12 mouse cellular contexts compared by ENCODE assay signal in the genomic region with DNA sequence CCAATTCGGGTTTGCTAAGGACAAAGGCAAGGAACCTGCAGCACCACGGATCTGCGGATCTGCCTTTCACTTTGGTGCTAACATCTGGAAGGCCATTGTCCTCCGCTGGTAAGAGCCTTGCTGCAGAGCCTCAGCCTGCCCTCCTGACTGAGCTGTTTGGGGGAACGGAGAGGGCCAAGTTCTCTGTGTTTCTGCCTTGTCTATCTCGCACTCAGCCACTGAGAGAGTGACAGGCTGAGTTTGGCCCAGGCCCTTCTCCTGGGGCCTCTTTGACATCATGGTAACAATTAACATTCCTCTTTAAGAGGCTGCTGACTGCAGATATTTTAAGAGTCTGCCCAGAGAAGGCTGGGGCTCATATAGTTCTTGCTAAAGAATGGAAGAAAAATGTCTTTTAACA. TPM values are rescaled to one million over a fixed set of nuclear protein-coding genes. Genes with fewer than 3 reads are reported as not detected.
DNase-seq lines count a peak whose midpoint lies in the region; ATAC-seq lines count a peak whose summit lies in the region.
"Had no signal": no experiment of that assay in that cellular context is flagged by ENCODE, and none has a peak within 500 bp of the region (broad histone marks: within the 10 kb centered on the region; RNA-seq: fewer than 3 reads in every experiment).

No protein-coding gene starts in this region.

- H3K27ac ChIP-seq in kidney, embryonic 16.5 days (ENCODE audit: low read length): peak overlapping the region; percentile 53; the same call in 1 of the 2 replicates
- peak overlapping the region; percentile 98 for H3K27ac ChIP-seq in heart, embryonic 12.5 days (ENCODE audit: poor library complexity, severe bottlenecking)
- peak overlapping the region; percentile 65 for H3K27ac ChIP-seq in limb, embryonic 13.5 days
- H3K27ac ChIP-seq in forebrain, embryonic 12.5 days: no peak overlapping the region

- 0 out of 2 replicates have a peak overlapping the region, but pooled peaks have one; percentile 16 for H3K9ac ChIP-seq in kidney, embryonic 16.5 days (replicated peaks; ENCODE audit: low read length)
- H3K9ac ChIP-seq in heart, embryonic 12.5 days: peak overlapping the region; percentile 84
- peak overlapping the region; percentile 13; the same call in 1 of the 2 replicates for H3K9ac ChIP-seq in limb, embryonic 13.5 days
- no peak overlapping the region for H3K9ac ChIP-seq in forebrain, embryonic 12.5 days

- no peak overlapping the region for H3K4me2 ChIP-seq in kidney, embryonic 16.5 days (replicated peaks; ENCODE audit: low read depth, low read length)
- H3K4me2 ChIP-seq in heart, embryonic 12.5 days: peak overlapping the region; percentile 64
- no peak overlapping the region for H3K4me2 ChIP-seq in limb, embryonic 13.5 days (replicated peaks)
- no peak overlapping the region for H3K4me2 ChIP-seq in forebrain, embryonic 12.5 days

- no peaks in the 10 kb centered on the region for H3K36me3 ChIP-seq in kidney, embryonic 16.5 days (ENCODE audit: insufficient read depth, low read length)
- H3K36me3 ChIP-seq in heart, embryonic 12.5 days: peaks cover 5% of the 10 kb centered on the region
- H3K36me3 ChIP-seq in limb, embryonic 13.5 days: no peaks in the 10 kb centered on the region
- H3K36me3 ChIP-seq in forebrain, embryonic 12.5 days (replicated peaks): no peaks in the 10 kb centered on the region

- H3K4me3 ChIP-seq in kidney, embryonic 16.5 days (ENCODE audit: low read length): no peak overlapping the region
- H3K4me3 ChIP-seq in heart, embryonic 12.5 days: peak overlapping the region; percentile 62
- H3K4me3 ChIP-seq in limb, embryonic 13.5 days: no peak overlapping the region
- H3K4me3 ChIP-seq in forebrain, embryonic 12.5 days (replicated peaks): no peak overlapping the region
- H3K4me3 ChIP-seq: erythroblast, embryonic 14.5 days had no signal

- DNase-seq in kidney, adult 11 months: no peak
- peak; percentile 37 for DNase-seq in embryo, embryonic 9.5 days (ENCODE audit: extremely low spot score)
- no peak for DNase-seq in gastrocnemius, postnatal 25 days
- DNase-seq in layer of hippocampus, postnatal 10 days (ENCODE audit: low spot score in 2 of 2): no peak
- DNase-seq: adrenal gland, postnatal 36 days; cerebellum, adult 18-20 months had no signal

- 58% methylated on average over 6 of the region's 6 CpGs for WGBS in kidney, embryonic 16.5 days
- WGBS in heart, embryonic 12.5 days: 32% methylated on average over 6 of the region's 6 CpGs
- 30% methylated on average over 6 of the region's 6 CpGs for WGBS in limb, embryonic 13.5 days
- 54% methylated on average over 6 of the region's 6 CpGs for WGBS in forebrain, embryonic 12.5 days

- no peaks in the 10 kb centered on the region for H3K9me3 ChIP-seq in kidney, embryonic 16.5 days (ENCODE audit: low read length)
- no peaks in the 10 kb centered on the region for H3K9me3 ChIP-seq in heart, embryonic 12.5 days (replicated peaks)
- H3K9me3 ChIP-seq in limb, embryonic 13.5 days: no peaks in the 10 kb centered on the region
- no peaks in the 10 kb centered on the region for H3K9me3 ChIP-seq in forebrain, embryonic 12.5 days

- peaks cover 19% of the 10 kb centered on the region for H3K4me1 ChIP-seq in kidney, embryonic 16.5 days (ENCODE audit: insufficient read depth, low read length)
- H3K4me1 ChIP-seq in heart, embryonic 12.5 days (replicated peaks): peaks cover 56% of the 10 kb centered on the region
- peaks cover 24% of the 10 kb centered on the region for H3K4me1 ChIP-seq in limb, embryonic 13.5 days
- H3K4me1 ChIP-seq in forebrain, embryonic 12.5 days: 0 out of 2 replicates have a peak, but pooled peaks cover 4% of the 10 kb centered on the region

- H3K27me3 ChIP-seq in kidney, embryonic 16.5 days (ENCODE audit: insufficient read depth, low read length): no peaks in the 10 kb centered on the region
- H3K27me3 ChIP-seq in heart, embryonic 12.5 days (replicated peaks): no peaks in the 10 kb centered on the region
- no peaks in the 10 kb centered on the region for H3K27me3 ChIP-seq in limb, embryonic 13.5 days
- H3K27me3 ChIP-seq in forebrain, embryonic 12.5 days: no peaks in the 10 kb centered on the region

- no peak for ATAC-seq in kidney, embryonic 16.5 days (ENCODE audit: low FRiP score, low TSS enrichment)
- peak; percentile 80 for ATAC-seq in heart, embryonic 12.5 days (ENCODE audit: insufficient number of reproducible peaks, low FRiP score)
- 0 out of 2 replicates have a peak, but pooled peaks have one; percentile 24 for ATAC-seq in limb, embryonic 13.5 days (ENCODE audit: low FRiP score, low read depth)
- no peak for ATAC-seq in forebrain, embryonic 12.5 days (ENCODE audit: low FRiP score)

RNA-seq across cellular contexts. Expression of gene Mylk3, which starts 21.0 kb away (rescaled TPM):
- polyA plus RNA-seq in kidney, embryonic 16.5 days (2015; fragmentation: Nextera tagmentation; extraction: Ambion mirVana): 1.7 and 1.9 TPM in 2 replicates
- polyA plus RNA-seq in heart, embryonic 12.5 days (2016; fragmentation: Nextera tagmentation; extraction: Ambion mirVana): 211 and 224 TPM in 2 replicates
- 1.6 TPM in 2 replicates for polyA plus RNA-seq in limb, embryonic 13.5 days (2015; fragmentation: Nextera tagmentation; extraction: Ambion mirVana)
- 1 to 10 TPM in 1 of 2 experiments, under 1 TPM in 1; 0.13 to 1.1 TPM for total RNA-seq in gastrocnemius, postnatal 25 days (2021)
- polyA plus RNA-seq in forebrain, embryonic 12.5 days (2016; fragmentation: Nextera tagmentation; extraction: Ambion mirVana): 1.3 and 1.4 TPM in 2 replicates
- under 1 TPM; 0.36 to 0.39 TPM for total RNA-seq in layer of hippocampus, postnatal 10 days (2021)
- polyA plus RNA-seq: C2C12 had no signal

Comparison
In these comparisons a context has a peak if more than half of its experiments do, and no peak if none do; other contexts are left out.
1. ATAC-seq: peak in heart, embryonic 12.5 days (single experiment) and limb, embryonic 13.5 days (single experiment); none in kidney, embryonic 16.5 days (single experiment) and forebrain, embryonic 12.5 days (single experiment).
2. RNA of gene Mylk3, which starts 21.0 kb away (polyA plus RNA-seq): 211 to 224 TPM in heart, embryonic 12.5 days; 1.7 to 1.9 TPM in kidney, embryonic 16.5 days, 1.6 TPM in limb, embryonic 13.5 days and 1.3 to 1.4 TPM in forebrain, embryonic 12.5 days; every median in the first group is over 10 times any median in the second.